Mouse (Mus musculus): ENCODE measurements around the gene Alyref2. TPM values are rescaled to one million over a fixed set of nuclear protein-coding genes. Genes with fewer than 3 reads are reported as not detected.

Alyref2 gene
- total RNA-seq (2014; rRNA removed) (12.2 and 13.4 TPM in 2 replicates), polyA plus RNA-seq (2015; fragmentation: Nextera tagmentation; extraction: Ambion mirVana) (17.5 and 20.8 TPM in 2 replicates)

DNA sequence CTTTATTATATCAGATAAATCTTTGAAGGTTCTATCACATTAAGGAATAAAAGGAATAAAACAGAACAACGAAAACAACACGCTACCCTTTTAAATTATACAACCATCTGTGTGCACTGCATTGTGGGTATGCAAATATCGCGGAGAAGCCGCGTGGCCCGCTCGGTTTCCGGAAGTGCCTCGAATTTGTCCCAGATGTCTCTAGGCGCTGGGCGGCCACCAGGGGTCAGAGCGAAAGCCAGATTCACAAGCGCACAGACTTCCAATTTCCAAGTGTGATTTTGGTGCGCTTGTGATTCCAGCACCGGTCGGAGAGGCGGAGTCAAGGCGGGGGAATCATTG is at the start of gene Alyref2:
Gene Alyref2, plus strand, starts transcription at position 229 of the 342 bp plus-strand sequence.
- Histone ChIP-seq H3K9me3 (ENCODE audit: low read length) (no peaks in the 10 kb centered on the region), H3K4me1 (ENCODE audit: insufficient read depth) (no peaks in the 10 kb centered on the region), H3K4me3 (ENCODE audit: low read depth, low read length) (peak within 1 kb of the TSS; percentile 69), H3K27ac (ENCODE audit: low read depth, low read length) (peak within 1 kb of the TSS; percentile 95), H3K9ac (peak within 1 kb of the TSS; percentile 84), H3K27me3 (ENCODE audit: insufficient read depth, low read length) (no peaks in the 10 kb centered on the region), H3K36me3 (ENCODE audit: insufficient read depth) (no peaks in the 10 kb centered on the region), H3K4me2 (ENCODE audit: low read depth) (peak within 1 kb of the TSS; percentile 64)
- DNase-seq (peak; percentile 97), ATAC-seq (peak; percentile 88)
- peak; percentile 85 for TF ChIP-seq CTCF (IDR thresholded peaks at IDR 0.05; ENCODE audit: low read depth)
- WGBS: under 1% methylated on average over 19 of the region's 19 CpGs

DNA sequence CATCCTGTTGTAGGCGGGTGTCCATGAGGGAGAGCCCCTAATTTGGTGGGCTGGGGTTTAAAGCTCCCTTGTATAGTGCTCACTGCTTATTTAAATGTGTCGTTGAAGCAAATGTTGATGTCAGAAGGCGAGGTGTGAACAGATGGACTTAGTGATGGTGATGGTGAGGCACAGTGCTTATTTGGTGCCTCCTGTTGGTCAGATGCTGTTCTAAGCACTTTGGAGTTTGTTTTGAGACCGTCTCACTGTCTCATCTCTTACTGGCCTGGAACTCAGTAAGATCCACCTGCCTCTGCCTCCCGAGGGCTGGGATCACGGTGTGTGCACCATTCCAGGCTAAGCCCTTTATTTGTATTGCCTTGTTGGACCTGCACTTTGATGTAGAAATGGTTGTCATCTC is 48.4 kb upstream of the Alyref2 start:
- H3K9ac ChIP-seq: no peak overlapping the region
- no peak for TF ChIP-seq CTCF (IDR thresholded peaks at IDR 0.05; ENCODE audit: low read depth)
- 78% methylated on average over 6 of the region's 6 CpGs for WGBS
- H3K27me3 ChIP-seq (ENCODE audit: insufficient read depth, low read length): no peaks in the 10 kb centered on the region
- H3K36me3 ChIP-seq (ENCODE audit: insufficient read depth): no peaks in the 10 kb centered on the region
- no peak overlapping the region for H3K27ac ChIP-seq (ENCODE audit: low read depth, low read length)
- H3K4me3 ChIP-seq (ENCODE audit: low read depth, low read length): no peak overlapping the region
- no peaks in the 10 kb centered on the region for H3K4me1 ChIP-seq (ENCODE audit: insufficient read depth)
- H3K9me3 ChIP-seq (ENCODE audit: low read length): no peaks in the 10 kb centered on the region
- ATAC-seq (no peak), DNase-seq (no peak)
- H3K4me2 ChIP-seq (ENCODE audit: low read depth): no peak overlapping the region

DNA sequence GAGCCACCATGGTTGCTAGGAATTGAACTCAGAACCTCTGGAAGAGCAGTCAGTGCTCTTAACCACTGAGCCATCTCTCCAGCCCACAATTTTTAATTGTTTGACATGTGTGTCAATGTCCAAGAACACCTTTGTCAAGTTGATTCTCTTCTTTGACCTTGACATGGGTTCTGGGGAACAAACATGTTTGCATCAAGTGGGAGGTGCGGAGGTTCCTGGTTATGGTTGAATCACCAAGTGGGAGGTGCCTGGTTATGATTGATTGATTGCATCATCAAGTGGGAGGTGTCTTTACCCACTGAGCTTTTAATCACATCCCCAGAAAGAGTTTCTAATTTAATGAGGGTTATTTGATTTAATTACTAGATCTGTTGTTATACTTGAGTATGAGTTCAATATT is 45.7 kb upstream of the Alyref2 start:
- Histone ChIP-seq H3K9me3 (ENCODE audit: low read length) (no peaks in the 10 kb centered on the region), H3K4me3 (ENCODE audit: low read depth, low read length) (no peak overlapping the region), H3K27ac (ENCODE audit: low read depth, low read length) (no peak overlapping the region), H3K9ac (no peak overlapping the region), H3K36me3 (ENCODE audit: insufficient read depth) (no peaks in the 10 kb centered on the region), H3K4me1 (ENCODE audit: insufficient read depth) (no peaks in the 10 kb centered on the region), H3K27me3 (ENCODE audit: insufficient read depth, low read length) (no peaks in the 10 kb centered on the region), H3K4me2 (ENCODE audit: low read depth) (no peak overlapping the region)
- no peak for TF ChIP-seq CTCF (IDR thresholded peaks at IDR 0.05; ENCODE audit: low read depth)
- DNase-seq (no peak), ATAC-seq (no peak)
- WGBS: 90% methylated on average over 1 of the region's 1 CpGs

DNA sequence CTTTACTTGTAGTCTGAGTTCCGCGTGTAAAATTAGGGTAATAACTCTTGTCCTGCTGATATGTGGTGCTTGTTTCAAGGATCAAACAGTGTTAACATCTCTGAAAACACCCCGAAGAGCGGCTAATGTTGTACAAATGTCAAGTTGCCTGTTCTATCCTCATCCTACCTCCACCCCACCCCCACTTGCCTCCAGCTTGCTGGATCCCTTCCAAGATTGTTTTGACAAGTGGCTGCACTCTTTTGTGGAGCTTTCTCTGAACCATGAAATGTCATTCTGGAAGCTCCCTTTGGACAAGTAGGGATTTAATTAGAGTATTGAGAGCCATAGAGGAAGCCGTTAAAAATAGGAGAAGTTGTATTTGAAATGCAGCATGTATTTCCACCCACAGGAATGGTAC is 43.5 kb upstream of the Alyref2 start:
- ATAC-seq: no peak

DNA sequence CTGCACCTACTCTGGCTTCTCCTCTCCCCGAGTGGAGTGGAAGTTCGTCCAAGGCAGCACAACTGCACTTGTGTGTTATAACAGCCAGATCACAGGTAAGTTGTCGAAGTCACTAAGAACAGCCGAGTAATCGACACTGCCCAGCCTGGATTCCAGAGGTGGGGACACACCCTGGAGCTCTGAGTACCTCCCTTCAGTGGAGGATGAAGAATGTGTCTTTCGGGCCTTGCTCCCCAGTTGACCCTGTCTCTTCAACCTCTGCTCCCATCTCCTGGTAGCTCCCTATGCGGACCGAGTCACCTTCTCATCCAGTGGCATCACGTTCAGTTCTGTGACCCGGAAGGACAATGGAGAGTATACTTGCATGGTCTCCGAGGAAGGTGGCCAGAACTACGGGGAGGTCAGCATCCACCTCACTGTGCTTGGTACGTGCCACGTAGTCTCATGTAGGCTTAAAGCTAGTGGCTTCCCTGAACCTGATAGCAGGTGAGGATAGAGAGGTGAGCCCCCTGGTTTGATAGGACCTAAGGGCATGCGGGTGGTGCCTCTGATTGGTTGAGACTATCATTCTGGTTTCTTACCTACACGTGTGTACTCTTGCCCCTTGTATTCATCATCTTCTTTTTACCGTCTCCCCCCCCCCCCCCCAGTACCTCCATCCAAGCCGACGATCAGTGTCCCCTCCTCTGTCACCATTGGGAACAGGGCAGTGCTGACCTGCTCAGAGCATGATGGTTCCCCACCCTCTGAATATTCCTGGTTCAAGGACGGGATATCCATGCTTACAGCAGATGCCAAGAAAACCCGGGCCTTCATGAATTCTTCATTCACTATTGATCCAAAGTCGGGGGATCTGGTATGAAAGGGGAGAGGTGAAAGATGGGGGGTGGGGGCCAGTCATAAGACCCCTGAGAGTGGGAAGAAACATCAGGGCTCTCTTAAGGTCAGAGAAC is 42.5 kb upstream of the Alyref2 start:
- Histone ChIP-seq H3K4me2 (ENCODE audit: low read depth) (no peak overlapping the region), H3K4me3 (ENCODE audit: low read depth, low read length) (no peak overlapping the region), H3K9ac (no peak overlapping the region), H3K9me3 (ENCODE audit: low read length) (no peaks in the 10 kb centered on the region), H3K4me1 (ENCODE audit: insufficient read depth) (no peaks in the 10 kb centered on the region), H3K36me3 (ENCODE audit: insufficient read depth) (no peaks in the 10 kb centered on the region), H3K27me3 (ENCODE audit: insufficient read depth, low read length) (no peaks in the 10 kb centered on the region), H3K27ac (ENCODE audit: low read depth, low read length) (no peak overlapping the region)
- ATAC-seq: no peak
- WGBS: 90% methylated on average over 21 of the region's 22 CpGs
- no peak for DNase-seq
- TF ChIP-seq CTCF (IDR thresholded peaks at IDR 0.05; ENCODE audit: low read depth): no peak

More for the DNA sequence above, 43.5 kb upstream of the Alyref2 start:
- H3K9ac ChIP-seq: no peak overlapping the region
- no peak for TF ChIP-seq CTCF (IDR thresholded peaks at IDR 0.05; ENCODE audit: low read depth)
- no peak overlapping the region for H3K27ac ChIP-seq (ENCODE audit: low read depth, low read length)
- no peaks in the 10 kb centered on the region for H3K36me3 ChIP-seq (ENCODE audit: insufficient read depth)
- 25% methylated on average over 5 of the region's 5 CpGs for WGBS
- H3K4me1 ChIP-seq (ENCODE audit: insufficient read depth): no peaks in the 10 kb centered on the region
- no peaks in the 10 kb centered on the region for H3K27me3 ChIP-seq (ENCODE audit: insufficient read depth, low read length)
- H3K4me3 ChIP-seq (ENCODE audit: low read depth, low read length): no peak overlapping the region
- no peak for DNase-seq
- no peaks in the 10 kb centered on the region for H3K9me3 ChIP-seq (ENCODE audit: low read length)
- H3K4me2 ChIP-seq (ENCODE audit: low read depth): no peak overlapping the region

DNA sequence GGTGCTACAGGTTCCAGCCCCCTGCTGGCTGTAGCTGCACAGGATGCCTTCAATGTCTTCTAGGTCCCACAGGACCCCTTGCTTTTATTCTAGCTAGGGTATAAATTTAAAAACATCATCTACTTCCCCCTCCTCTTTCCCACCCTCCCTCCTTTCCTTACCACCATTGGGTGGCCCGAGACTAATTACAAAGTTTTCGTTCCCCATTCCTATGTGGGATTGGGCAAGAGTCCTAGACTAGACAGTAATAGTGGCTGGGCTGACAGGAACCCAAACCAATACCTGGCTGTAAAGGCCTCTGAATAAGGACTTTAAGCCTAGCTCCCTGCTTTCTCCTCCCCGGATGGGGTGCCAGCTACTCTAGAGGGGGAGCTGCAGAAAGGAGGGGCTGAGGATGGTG is 40.1 kb upstream of the Alyref2 start:
- Histone ChIP-seq H3K4me3 (ENCODE audit: low read depth, low read length) (no peak overlapping the region), H3K36me3 (ENCODE audit: insufficient read depth) (no peaks in the 10 kb centered on the region), H3K4me2 (ENCODE audit: low read depth) (no peak overlapping the region), H3K9ac (no peak overlapping the region), H3K9me3 (ENCODE audit: low read length) (no peaks in the 10 kb centered on the region), H3K27ac (ENCODE audit: low read depth, low read length) (no peak overlapping the region), H3K4me1 (ENCODE audit: insufficient read depth) (no peaks in the 10 kb centered on the region), H3K27me3 (ENCODE audit: insufficient read depth, low read length) (no peaks in the 10 kb centered on the region)
- DNase-seq (no peak), ATAC-seq (no peak)
- WGBS: 91% methylated on average over 3 of the region's 3 CpGs
- TF ChIP-seq CTCF (IDR thresholded peaks at IDR 0.05; ENCODE audit: low read depth): no peak

DNA sequence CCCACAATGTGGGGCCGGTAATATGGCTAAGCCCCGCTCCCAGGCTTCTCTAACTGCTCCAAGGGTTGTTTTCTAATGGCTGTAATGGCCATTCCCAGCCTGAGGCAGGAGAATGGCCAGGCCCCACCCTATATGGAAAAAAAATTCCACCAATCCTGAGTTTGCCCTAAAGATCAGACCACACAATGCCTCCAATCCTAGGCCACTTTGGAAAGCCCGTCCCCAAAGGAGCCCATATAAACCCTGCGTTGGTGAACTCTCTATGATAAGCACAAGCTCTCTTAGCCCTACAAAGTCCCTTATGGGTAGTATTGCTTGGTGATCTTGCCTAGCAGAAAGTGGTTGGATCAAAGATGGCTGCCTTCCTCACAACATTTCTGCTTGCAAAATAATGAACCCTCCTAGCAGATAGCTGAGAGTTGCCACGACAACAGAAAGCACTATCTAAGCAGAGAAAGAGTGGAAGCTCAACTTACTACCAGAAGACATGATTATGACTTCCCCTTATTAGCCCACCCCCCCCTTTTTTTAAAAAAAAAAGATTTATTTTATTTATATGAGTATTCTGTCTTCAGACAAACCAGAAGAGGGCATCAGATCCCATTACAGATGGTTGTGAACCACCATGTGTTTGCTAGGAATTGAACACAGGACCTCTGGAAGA is 37.4 kb upstream of the Alyref2 start:
- TF ChIP-seq CTCF (IDR thresholded peaks at IDR 0.05; ENCODE audit: low read depth): no peak

More for the DNA sequence above, 37.4 kb upstream of the Alyref2 start:
- no peaks in the 10 kb centered on the region for H3K36me3 ChIP-seq (ENCODE audit: insufficient read depth)
- no peak overlapping the region for H3K4me2 ChIP-seq (ENCODE audit: low read depth)
- no peaks in the 10 kb centered on the region for H3K9me3 ChIP-seq (ENCODE audit: low read length)
- H3K27ac ChIP-seq (ENCODE audit: low read depth, low read length): no peak overlapping the region
- H3K4me3 ChIP-seq (ENCODE audit: low read depth, low read length): no peak overlapping the region
- 83% methylated on average over 5 of the region's 5 CpGs for WGBS
- H3K4me1 ChIP-seq (ENCODE audit: insufficient read depth): no peaks in the 10 kb centered on the region
- no peak for DNase-seq
- ATAC-seq: no peak
- no peaks in the 10 kb centered on the region for H3K27me3 ChIP-seq (ENCODE audit: insufficient read depth, low read length)
- H3K9ac ChIP-seq: no peak overlapping the region

Measured in forebrain, postnatal 0 days (tissue).